Mouse (Mus musculus) stomach, postnatal 0 days (tissue): Measurements from ENCODE around the gene Mgat5b.

Experiments
- CTCF ChIP-seq: IDR thresholded peaks from 2 replicates; pipeline ENCODE4 v1.5.1; 2016; ENCODE audit warnings: antibody characterized with exemption, low read depth, mild to moderate bottlenecking, moderate library complexity
- EP300 ChIP-seq: optimal IDR thresholded peaks from 2 replicates; pipeline ENCODE3; 2016; ENCODE audit warnings: antibody characterized with exemption

DNA sequence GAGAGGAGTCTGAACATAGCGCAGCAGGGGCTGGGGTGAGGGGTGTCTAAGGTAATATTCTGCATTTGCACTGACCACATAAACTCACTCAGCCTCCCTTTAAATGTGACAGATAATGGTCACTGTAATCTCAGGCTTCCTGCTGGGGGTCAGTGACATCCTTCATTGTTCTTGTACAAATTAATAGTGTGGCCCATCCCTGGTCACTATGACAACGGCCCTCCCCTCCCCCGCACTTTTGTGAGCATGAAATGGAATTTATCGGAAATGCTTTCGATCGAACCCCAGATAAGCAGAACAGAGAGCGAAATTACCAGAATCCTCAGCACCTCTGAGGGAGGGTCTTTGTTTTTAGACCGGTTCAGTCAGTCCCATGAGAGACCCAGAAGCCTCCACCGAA is 84.8 kb downstream of the Mgat5b start:
- no peak for TF ChIP-seq CTCF
- no peak for TF ChIP-seq EP300
